Mouse (Mus musculus) hindbrain, embryonic 13.5 days (tissue): ENCODE results near the gene Slc39a12. TPM values are rescaled to one million over a fixed set of nuclear protein-coding genes. Genes with fewer than 3 reads are reported as not detected.

Source experiments
- ATAC-seq: fragments of 200-750 bp; cut with Nextera tagmentation; 2 replicates; pipeline ENCODE4 v1.8.0; 2017; ENCODE audit warnings: moderate TSS enrichment; ENCODE audit not compliant: low FRiP score
- H3K27ac ChIP-seq: fragments of 300-500 bp; sonication (generic); 2 replicates; pipeline ENCODE4 v1.5.1; 2015; ENCODE audit warnings: inconsistent platforms, mild to moderate bottlenecking, moderate library complexity
- H3K27me3 ChIP-seq: fragments of 300-500 bp; sonication (generic); 2 replicates; pipeline ENCODE4 v1.6.1; 2015; ENCODE audit warnings: mild to moderate bottlenecking, inconsistent platforms
- H3K36me3 ChIP-seq: fragments of 300-500 bp; sonication (generic); 2 replicates; pipeline ENCODE4 v1.6.1; 2015; ENCODE audit warnings: mild to moderate bottlenecking, inconsistent platforms
- H3K4me1 ChIP-seq: fragments of 300-500 bp; sonication (generic); replicated peaks from 2 replicates; pipeline ENCODE4 v1.6.1; 2015; ENCODE audit warnings: inconsistent platforms
- H3K4me2 ChIP-seq: fragments of 300-500 bp; sonication (generic); 2 replicates; pipeline ENCODE4 v1.6.1; 2015; ENCODE audit warnings: inconsistent platforms, mild to moderate bottlenecking, moderate library complexity
- H3K4me3 ChIP-seq: fragments of 300-500 bp; sonication (generic); 2 replicates; pipeline ENCODE4 v1.5.1; 2015; ENCODE audit warnings: mild to moderate bottlenecking, inconsistent platforms
- H3K9ac ChIP-seq: fragments of 300-500 bp; sonication (generic); 2 replicates; pipeline ENCODE4 v1.6.1; 2015; ENCODE audit warnings: mild to moderate bottlenecking, inconsistent platforms
- H3K9me3 ChIP-seq: fragments of 300-500 bp; sonication (generic); 2 replicates; pipeline ENCODE4 v1.6.1; 2016; ENCODE audit warnings: inconsistent platforms
- WGBS: fragments of 180-500 bp; shearing (Covaris S2); methylation state at CpG from one replicate; pipeline ENCODE4 v1.1.7; 2015; 5-methylcytosine and 5-hydroxymethylcytosine counted together
- polyA plus RNA-seq: library from polyadenylated mRNA; unstranded; fragments of >200 nt; fragmentation: Nextera tagmentation; extraction: Ambion mirVana; gene quantifications from 2 replicates; pipeline ENCODE4 v1.2.1, GENCODE M21; 2015

Gene Slc39a12
- polyA plus RNA-seq, 1 experiment from 2014 or later: 1.9 TPM

DNA sequence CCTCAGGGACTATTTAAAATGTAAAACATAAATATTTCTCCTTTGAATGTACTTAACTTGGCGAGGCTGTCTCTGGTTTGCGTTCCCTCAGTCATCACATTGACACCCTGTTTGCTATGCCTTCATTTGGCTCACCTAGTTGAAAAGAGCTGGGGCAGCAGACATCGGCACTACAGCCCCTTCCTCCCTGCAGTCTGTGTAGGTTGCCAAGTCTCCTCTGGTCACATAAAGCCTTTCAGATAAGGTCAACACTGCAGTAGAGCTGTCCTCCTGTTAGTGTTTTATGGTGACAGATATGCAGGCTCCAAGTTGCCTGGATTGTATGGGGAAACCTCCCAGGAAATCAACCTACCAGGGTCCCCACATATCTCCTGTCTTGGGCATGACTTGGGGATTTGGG lies 114.4 kb downstream of the Slc39a12 start:
- Histone ChIP-seq H3K27me3 (no peaks in the 10 kb centered on the region), H3K36me3 (no peaks in the 10 kb centered on the region), H3K4me3 (no peak overlapping the region), H3K4me1 (no peaks in the 10 kb centered on the region), H3K27ac (no peak overlapping the region), H3K4me2 (no peak overlapping the region), H3K9me3 (no peaks in the 10 kb centered on the region), H3K9ac (no peak overlapping the region)
- ATAC-seq: no peak
- 62% methylated on average over 3 of the region's 3 CpGs for WGBS

DNA sequence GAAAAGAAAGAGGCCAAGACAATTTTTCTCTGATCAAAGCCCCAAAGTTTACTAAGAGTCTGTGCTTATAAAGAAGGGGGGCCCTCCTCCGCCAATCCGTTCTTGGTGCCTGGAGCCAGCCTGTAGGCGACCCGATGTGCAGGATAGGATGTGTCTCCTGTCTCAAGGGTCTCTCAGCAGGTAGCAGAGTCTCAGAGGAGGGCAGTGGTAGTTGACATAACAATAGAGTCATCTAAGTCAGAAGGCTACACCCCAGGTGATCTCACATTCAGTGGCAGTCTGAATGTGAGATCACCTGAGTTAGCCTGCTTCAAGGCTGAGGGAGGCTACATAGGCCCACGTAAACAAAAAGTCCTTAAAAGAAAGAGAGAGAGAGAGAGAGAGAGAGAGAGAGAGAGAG lies 130.1 kb downstream of the Slc39a12 start:
- WGBS: 48% methylated on average over 5 of the region's 5 CpGs

DNA sequence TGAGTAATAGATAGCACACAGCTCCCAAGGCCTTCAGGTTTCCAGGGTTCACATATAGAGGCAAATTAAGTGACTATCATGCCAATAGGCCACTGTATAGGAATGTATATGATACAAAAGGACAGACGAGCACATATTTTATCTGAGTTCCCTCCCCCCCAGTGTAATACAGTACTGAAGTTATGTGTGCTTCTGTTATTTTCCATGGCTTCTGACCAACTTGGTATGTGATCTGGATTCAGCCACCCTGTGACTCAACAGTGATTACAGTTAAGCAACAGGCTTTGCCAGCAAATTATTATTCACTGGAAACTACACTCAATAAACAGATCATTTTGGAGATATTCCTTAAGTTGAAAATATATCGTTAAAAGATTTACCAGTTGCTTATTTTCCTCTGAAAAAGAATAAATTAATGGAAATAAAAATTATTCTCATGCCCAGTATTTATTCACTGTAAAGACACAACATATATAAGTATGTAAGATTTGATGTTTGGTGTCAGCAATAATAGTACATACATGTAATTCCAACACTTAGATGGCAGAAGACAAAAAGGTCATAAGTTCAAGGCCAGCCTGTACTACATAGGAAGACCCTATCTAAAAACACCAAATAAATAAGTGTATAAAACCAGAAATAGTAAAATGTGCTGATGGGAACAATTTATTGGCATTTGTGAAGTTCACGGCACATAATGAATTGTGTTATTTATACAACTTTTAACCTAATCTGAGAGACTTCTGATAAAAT lies 146.4 kb downstream of the Slc39a12 start:
- no peak overlapping the region for H3K4me3 ChIP-seq
- no peaks in the 10 kb centered on the region for H3K36me3 ChIP-seq
- no peak for ATAC-seq
- no peaks in the 10 kb centered on the region for H3K9me3 ChIP-seq
- 89% methylated on average over 3 of the region's 3 CpGs for WGBS
- no peak overlapping the region for H3K4me2 ChIP-seq
- H3K9ac ChIP-seq: no peak overlapping the region
- H3K4me1 ChIP-seq: peaks cover 6% of the 10 kb centered on the region; the same call in 1 of the 2 replicates
- H3K27ac ChIP-seq: no peak overlapping the region
- no peaks in the 10 kb centered on the region for H3K27me3 ChIP-seq

More for the DNA sequence above, 130.1 kb downstream of the Slc39a12 start:
- Histone ChIP-seq H3K4me3 (no peak overlapping the region), H3K4me2 (no peak overlapping the region), H3K9me3 (peaks cover 7% of the 10 kb centered on the region; the same call in 1 of the 2 replicates), H3K27ac (no peak overlapping the region), H3K9ac (no peak overlapping the region), H3K4me1 (no peaks in the 10 kb centered on the region), H3K27me3 (no peaks in the 10 kb centered on the region), H3K36me3 (no peaks in the 10 kb centered on the region)
- no peak for ATAC-seq

DNA sequence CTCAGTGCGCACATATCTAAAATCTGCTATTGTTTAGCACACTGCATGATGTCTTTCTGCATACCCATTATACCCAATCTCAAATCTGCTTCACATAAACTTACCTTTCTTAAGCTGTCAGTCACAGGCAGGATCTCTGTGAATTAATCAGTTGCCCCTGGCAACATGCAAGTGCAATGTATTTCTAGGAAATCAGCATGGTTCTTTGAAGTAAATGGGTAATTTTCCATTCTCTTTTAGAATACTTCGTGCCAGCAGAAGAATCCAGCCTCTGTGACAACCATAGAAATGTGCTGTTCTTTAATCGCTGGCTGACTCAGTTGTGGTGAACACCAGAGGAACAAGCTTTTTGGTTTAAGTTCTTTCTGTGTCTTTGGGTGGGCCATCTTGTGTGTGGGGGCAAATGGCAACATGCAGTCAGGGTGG lies 147.1 kb downstream of the Slc39a12 start:
- ATAC-seq: peak; percentile 77
- 35% methylated on average over 3 of the region's 3 CpGs for WGBS
- Histone ChIP-seq H3K9ac (no peak overlapping the region), H3K27ac (no peak overlapping the region), H3K36me3 (no peaks in the 10 kb centered on the region), H3K4me2 (no peak overlapping the region), H3K4me3 (no peak overlapping the region), H3K27me3 (no peaks in the 10 kb centered on the region), H3K9me3 (no peaks in the 10 kb centered on the region), H3K4me1 (peaks cover 6% of the 10 kb centered on the region; the same call in 1 of the 2 replicates)

DNA sequence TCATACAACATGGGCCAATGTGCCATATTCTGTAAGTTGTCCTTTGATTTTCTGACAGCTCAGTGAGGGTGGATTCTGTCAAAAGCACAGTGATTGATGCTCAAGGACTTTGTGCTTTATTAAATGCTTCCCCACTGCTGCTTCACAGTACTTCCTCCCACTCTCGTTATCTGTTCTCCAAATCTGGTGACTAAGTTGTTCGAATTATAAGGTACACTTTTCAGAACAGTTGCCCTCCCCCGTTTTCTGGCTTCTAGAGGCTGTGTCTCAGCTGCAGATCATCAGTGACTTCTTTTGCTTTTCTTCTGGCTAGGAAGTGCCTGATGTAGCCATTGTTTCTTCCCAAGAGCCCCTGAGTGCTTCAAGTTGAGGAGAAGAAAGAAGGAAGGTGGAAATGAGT lies 149.7 kb downstream of the Slc39a12 start:
- ATAC-seq: no peak
- Histone ChIP-seq H3K9me3 (no peaks in the 10 kb centered on the region), H3K36me3 (no peaks in the 10 kb centered on the region), H3K27me3 (no peaks in the 10 kb centered on the region), H3K4me2 (no peak overlapping the region), H3K9ac (no peak overlapping the region), H3K4me3 (no peak overlapping the region), H3K4me1 (peaks cover 6% of the 10 kb centered on the region; the same call in 1 of the 2 replicates), H3K27ac (no peak overlapping the region)
- WGBS: 72% methylated on average over 3 of the region's 3 CpGs

GRCm38 (mm10) chr2:14543355-14543754 lies 155.2 kb downstream of the Slc39a12 start:
- Histone ChIP-seq H3K9me3 (no peaks in the 10 kb centered on the region), H3K27ac (no peak overlapping the region), H3K4me2 (no peak overlapping the region), H3K4me1 (no peaks in the 10 kb centered on the region), H3K36me3 (no peaks in the 10 kb centered on the region), H3K27me3 (no peaks in the 10 kb centered on the region), H3K4me3 (no peak overlapping the region), H3K9ac (no peak overlapping the region)
- WGBS: 74% methylated on average over 3 of the region's 3 CpGs
- no peak for ATAC-seq

DNA sequence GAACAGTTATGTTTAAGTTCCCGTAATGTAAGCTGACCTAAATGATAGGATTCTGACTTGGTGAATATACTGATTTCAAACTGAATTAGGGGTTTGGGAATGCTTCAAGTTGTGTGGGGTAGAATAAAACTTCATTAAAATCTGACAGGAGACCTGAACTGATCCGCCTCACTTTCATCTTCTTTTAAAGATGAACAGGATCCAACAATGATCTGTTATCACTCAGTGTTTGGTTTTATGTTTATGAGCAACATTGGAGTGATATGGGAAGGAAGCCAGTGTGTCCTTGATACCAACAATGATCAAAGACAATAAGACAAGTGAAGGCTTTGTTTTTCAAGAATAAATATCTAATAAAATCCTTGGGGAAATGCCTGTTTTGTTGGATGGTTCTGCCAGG lies 155.7 kb downstream of the Slc39a12 start:
- H3K4me3 ChIP-seq: no peak overlapping the region
- H3K4me1 ChIP-seq: no peaks in the 10 kb centered on the region
- no peak overlapping the region for H3K27ac ChIP-seq
- H3K4me2 ChIP-seq: no peak overlapping the region
- 91% methylated on average over 2 of the region's 2 CpGs for WGBS
- H3K9ac ChIP-seq: no peak overlapping the region
- no peaks in the 10 kb centered on the region for H3K9me3 ChIP-seq
- H3K27me3 ChIP-seq: no peaks in the 10 kb centered on the region
- ATAC-seq: no peak
- no peaks in the 10 kb centered on the region for H3K36me3 ChIP-seq

Other genes with a start within 250 kb of the Slc39a12 start
- 0.06 and 0.18 TPM in 2 replicates for gene Tmem236, start 213.8 kb upstream of the Slc39a12 start, polyA plus RNA-seq
- 5.4 and 5.6 TPM in 2 replicates for gene Mrc1, start 158.9 kb upstream of the Slc39a12 start, polyA plus RNA-seq
- gene Cacnb2, start 214.8 kb downstream of the Slc39a12 start, polyA plus RNA-seq: 3.8 and 4.0 TPM in 2 replicates